Mouse (Mus musculus) effector memory CD4-positive, alpha-beta T cell, adult 5 months (primary cell): Measurements from ENCODE around the gene Glipr1. TPM values are rescaled to one million over a fixed set of nuclear protein-coding genes. Genes with fewer than 3 reads are reported as not detected.

Experiments used
- polyA plus RNA-seq: library from polyadenylated mRNA; unstranded; fragments of 100-300 nt; shearing (Covaris generic); gene quantifications from one replicate; pipeline ENCODE4 v1.2.1, GENCODE M21; 2017

Gene Glipr1
- 60.5 TPM for polyA plus RNA-seq

DNA sequence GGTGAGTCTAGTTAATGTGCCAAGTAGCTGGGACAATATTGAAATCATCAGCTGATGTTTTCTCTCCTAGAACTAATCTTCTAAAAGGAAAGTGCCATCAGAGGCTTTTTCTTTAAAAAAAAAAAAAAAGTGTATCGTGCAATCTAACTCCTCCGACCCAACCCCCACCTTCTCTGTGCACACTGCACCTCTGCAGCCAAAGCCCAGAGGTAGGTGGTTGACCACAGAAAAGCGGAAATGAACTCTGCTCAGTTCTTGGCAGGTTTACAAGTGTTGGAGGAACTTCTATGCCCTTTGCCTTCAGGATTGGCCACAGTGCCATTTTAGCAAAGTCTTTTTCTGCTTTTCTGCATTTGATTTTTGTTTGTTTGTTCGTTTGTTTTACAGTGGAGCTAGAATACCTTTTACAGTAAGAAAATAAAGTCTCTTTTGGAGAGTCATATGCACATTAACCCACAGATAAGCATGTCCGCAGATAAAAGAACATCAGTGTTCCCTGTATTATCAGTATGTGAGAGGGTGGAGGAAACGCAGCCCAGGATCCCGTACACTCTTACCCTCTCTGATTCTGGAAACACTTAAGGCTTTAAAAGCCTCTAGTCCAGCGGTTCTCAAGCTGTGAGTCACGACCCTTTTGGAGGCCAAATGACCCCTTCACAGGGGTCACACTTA lies at the start of gene Glipr1:
TSS of gene Glipr1 (minus strand) at position 88 of the 672 bp plus-strand sequence.

DNA sequence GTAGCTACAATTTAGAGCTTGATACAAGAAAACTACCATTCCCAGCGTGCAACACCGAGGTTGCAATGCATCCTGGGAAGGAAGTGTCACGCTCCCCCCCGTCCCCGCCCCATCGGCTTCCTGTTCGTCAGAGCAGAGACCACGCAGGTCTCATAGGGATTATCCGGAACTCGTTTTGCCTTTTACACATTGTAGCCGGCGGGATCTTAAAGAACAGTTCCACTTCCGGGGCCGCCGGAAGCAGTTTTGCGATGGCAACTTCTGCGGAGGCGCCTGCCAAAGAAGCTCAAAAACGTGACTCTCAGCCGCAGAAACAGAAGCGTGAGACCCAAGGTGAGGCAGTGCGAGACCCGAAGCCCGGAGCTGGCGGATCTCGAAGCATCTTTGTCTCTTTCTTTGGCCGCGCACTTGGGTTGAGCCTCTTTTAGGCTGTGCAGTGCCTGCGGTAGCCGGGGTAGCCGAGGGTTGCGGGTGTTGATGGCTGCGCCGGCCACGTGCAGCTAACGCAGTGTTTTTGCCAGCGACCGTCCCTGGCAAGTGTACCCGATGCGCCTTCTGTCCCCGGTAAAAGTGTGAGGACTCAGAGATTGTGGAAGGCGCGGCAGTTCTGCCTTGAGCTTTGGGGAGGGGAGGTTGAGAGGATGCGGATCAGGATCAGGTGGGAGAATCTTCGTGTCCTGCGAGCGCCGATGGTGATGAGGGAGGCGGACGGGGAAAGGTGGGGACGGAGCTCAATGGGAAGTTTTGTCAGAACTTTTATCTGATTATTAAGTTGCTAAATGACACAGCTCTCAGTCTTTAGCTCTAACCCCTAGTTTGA lies 29.7 kb downstream of the Glipr1 start, which contains the start of gene Krr1:
TSS of gene Krr1 (plus strand) at position 123 of the 820 bp plus-strand sequence.

Other genes with a start within 250 kb of the Glipr1 start
- gene Krr1, start 30.0 kb downstream of the Glipr1 start, polyA plus RNA-seq: 34.3 TPM
- gene Glipr1l1, start 57.6 kb upstream of the Glipr1 start, polyA plus RNA-seq: not detected
- not detected for gene Glipr1l2, start 80.7 kb upstream of the Glipr1 start, polyA plus RNA-seq
- not detected for gene Glipr1l3, start 157.7 kb upstream of the Glipr1 start, polyA plus RNA-seq
- 0.96 TPM for gene Caps2, start 161.0 kb upstream of the Glipr1 start, polyA plus RNA-seq